Mouse (Mus musculus): ENCODE results near the gene Galnt18.

- TF ChIP-seq CTCF (IDR thresholded peaks at IDR 0.05; ENCODE audit: low read depth) (no peak), EP300 (IDR thresholded peaks at IDR 0.05; ENCODE audit: low read depth) (no peak)
Observed at GRCm38 (mm10) chr7:111806083-111806482, 26.3 kb upstream of the Galnt18 start.
